Mouse (Mus musculus): Measurements from ENCODE around the gene Nfatc3. TPM values are rescaled to one million over a fixed set of nuclear protein-coding genes. Genes with fewer than 3 reads are reported as not detected.

The Nfatc3 gene
- polyA plus RNA-seq, 2 experiments: 2.6 to 10.2 TPM

DNA sequence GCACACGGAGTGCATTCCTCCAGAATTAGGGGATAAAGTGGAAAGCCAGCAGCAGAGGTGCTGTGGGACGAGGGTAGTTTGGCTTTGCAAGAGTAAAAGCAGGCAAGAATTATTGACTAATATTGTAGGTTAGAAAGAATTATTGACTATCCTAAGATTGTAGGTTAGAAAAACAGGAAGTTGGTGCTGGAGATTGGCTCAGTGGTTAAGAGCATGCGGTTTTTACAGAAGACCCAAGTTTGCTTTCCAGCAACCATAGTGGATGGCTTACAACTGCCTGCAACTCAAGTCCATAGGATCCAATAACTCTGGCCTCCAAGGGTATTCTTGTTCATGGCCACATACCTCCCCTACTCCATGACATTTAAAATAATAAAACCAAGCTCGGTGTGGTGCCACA is 87.4 kb downstream of the Nfatc3 start:
- Histone ChIP-seq H3K4me3 (ENCODE audit: insufficient read depth in 1 of 2, low read depth in 2 of 2, low read length in 2 of 2) (no peak overlapping the region), H3K4me1 (replicated peaks; ENCODE audit: control insufficient read depth in 2 of 2, insufficient read depth in 2 of 2, low read length in 1 of 2) (peaks cover 6 to 11% of the 10 kb centered on the region in 2 experiments; a peak in 3 of 4 replicates), H3K27me3 (ENCODE audit: control insufficient read depth, insufficient read depth, low read length) (no peaks in the 10 kb centered on the region), H3K9ac (replicated peaks) (no peak overlapping the region), H3K4me2 (ENCODE audit: low read depth) (no peak overlapping the region), H3K9me3 (ENCODE audit: control insufficient read depth, low read length) (no peaks in the 10 kb centered on the region), H3K36me3 (replicated peaks; ENCODE audit: control insufficient read depth, insufficient read depth, low read depth) (no peaks in the 10 kb centered on the region), H3K27ac (no peak overlapping the region)
- DNase-seq (ENCODE audit: low read depth in 3 of 3, low spot score in 3 of 3) (no peak), ATAC-seq (ENCODE audit: insufficient read depth) (no peak)
- TF ChIP-seq EP300 (IDR thresholded peaks at IDR 0.05; ENCODE audit: low read depth): no peak
- TF ChIP-seq CTCF (IDR thresholded peaks at IDR 0.05; ENCODE audit: low read depth): no peak
- WGBS (ENCODE audit: insufficient replicate concordance): 53% methylated on average over 4 of the region's 4 CpGs

DNA sequence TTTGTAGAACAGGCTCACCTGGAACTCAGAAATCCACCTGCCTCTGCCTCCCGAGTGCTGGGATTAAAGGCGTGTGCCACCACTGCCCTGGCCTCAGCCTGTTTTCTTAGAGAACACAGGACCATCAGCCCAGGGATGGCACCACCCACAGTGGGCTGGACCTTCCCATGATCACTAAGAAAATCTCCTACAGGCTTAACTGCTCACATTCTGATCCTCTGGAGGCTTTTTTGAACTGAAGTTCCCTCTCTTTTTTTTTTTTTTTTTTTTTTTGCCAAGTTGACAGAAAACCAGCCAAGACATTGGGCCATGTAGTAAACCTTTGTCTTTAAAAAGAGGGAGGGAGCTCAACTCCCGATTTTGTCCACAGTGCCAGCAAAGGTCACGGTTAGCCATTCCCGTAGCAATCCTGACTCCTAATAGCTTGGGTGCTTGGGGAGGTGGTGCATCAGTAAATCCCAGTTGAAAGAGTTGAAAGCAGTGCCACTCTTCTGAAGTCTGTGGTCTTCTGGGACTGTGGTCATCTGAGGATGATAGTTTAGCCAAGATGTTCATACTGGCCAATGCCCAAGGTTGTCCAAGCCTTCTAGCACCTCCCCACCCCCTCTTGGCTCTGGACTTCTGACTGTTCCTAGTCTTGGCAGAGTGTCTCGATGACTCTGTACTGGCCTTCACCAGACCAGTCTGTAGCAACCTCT is 89.4 kb downstream of the Nfatc3 start:
- Histone ChIP-seq H3K36me3 (replicated peaks; ENCODE audit: control insufficient read depth, insufficient read depth, low read depth) (no peaks in the 10 kb centered on the region), H3K9me3 (ENCODE audit: control insufficient read depth, low read length) (no peaks in the 10 kb centered on the region), H3K9ac (replicated peaks) (no peak overlapping the region), H3K4me2 (ENCODE audit: low read depth) (no peak overlapping the region), H3K27me3 (ENCODE audit: control insufficient read depth, insufficient read depth, low read length) (no peaks in the 10 kb centered on the region), H3K4me1 (replicated peaks; ENCODE audit: control insufficient read depth in 2 of 2, insufficient read depth in 2 of 2, low read length in 1 of 2) (peaks cover 6 to 13% of the 10 kb centered on the region in 2 experiments; a peak in 3 of 4 replicates), H3K4me3 (ENCODE audit: insufficient read depth in 1 of 2, low read depth in 2 of 2, low read length in 2 of 2) (no peak overlapping the region), H3K27ac (no peak overlapping the region)
- WGBS (ENCODE audit: insufficient replicate concordance): 66% methylated on average over 6 of the region's 6 CpGs
- TF ChIP-seq EP300 (IDR thresholded peaks at IDR 0.05; ENCODE audit: low read depth) (no peak), CTCF (IDR thresholded peaks at IDR 0.05; ENCODE audit: low read depth) (no peak)
- no peak for DNase-seq (ENCODE audit: low read depth in 3 of 3, low spot score in 3 of 3)
- no peak for ATAC-seq (ENCODE audit: insufficient read depth)

DNA sequence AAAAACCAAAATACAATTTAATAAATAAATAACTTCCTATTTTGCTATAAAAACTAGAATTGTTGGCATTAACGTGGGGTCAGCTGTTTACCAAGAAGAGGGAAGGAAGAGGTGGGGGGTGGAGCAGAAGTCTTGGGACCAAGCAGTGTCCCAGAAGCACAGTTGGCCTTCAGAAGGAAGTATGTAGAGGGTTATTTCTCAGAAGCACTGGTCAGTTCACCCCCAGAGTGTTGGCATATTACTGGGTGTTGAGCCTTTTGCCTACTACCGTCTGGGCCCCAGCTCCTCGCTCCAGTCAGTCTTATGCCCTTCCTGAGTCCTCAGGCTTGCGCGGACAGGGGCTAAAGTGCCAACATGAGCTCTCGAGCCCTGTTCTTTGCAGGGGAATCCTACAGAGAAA is 90.4 kb downstream of the Nfatc3 start:
- H3K9ac ChIP-seq (replicated peaks): no peak overlapping the region
- H3K4me3 ChIP-seq (ENCODE audit: insufficient read depth in 1 of 2, low read depth in 2 of 2, low read length in 2 of 2): no peak overlapping the region
- H3K36me3 ChIP-seq (replicated peaks; ENCODE audit: control insufficient read depth, insufficient read depth, low read depth): no peaks in the 10 kb centered on the region
- DNase-seq (ENCODE audit: low read depth in 3 of 3, low spot score in 3 of 3) (no peak), ATAC-seq (ENCODE audit: insufficient read depth) (no peak)
- no peaks in the 10 kb centered on the region for H3K27me3 ChIP-seq (ENCODE audit: control insufficient read depth, insufficient read depth, low read length)
- no peak overlapping the region for H3K27ac ChIP-seq
- no peak overlapping the region for H3K4me2 ChIP-seq (ENCODE audit: low read depth)
- no peaks in the 10 kb centered on the region for H3K9me3 ChIP-seq (ENCODE audit: control insufficient read depth, low read length)
- TF ChIP-seq EP300 (IDR thresholded peaks at IDR 0.05; ENCODE audit: low read depth): no peak
- no peak for TF ChIP-seq CTCF (IDR thresholded peaks at IDR 0.05; ENCODE audit: low read depth)
- WGBS (ENCODE audit: insufficient replicate concordance): 76% methylated on average over 6 of the region's 6 CpGs
- peaks cover 6 to 20% of the 10 kb centered on the region in 2 experiments; a peak in 3 of 4 replicates for H3K4me1 ChIP-seq (replicated peaks; ENCODE audit: control insufficient read depth in 2 of 2, insufficient read depth in 2 of 2, low read length in 1 of 2)

DNA sequence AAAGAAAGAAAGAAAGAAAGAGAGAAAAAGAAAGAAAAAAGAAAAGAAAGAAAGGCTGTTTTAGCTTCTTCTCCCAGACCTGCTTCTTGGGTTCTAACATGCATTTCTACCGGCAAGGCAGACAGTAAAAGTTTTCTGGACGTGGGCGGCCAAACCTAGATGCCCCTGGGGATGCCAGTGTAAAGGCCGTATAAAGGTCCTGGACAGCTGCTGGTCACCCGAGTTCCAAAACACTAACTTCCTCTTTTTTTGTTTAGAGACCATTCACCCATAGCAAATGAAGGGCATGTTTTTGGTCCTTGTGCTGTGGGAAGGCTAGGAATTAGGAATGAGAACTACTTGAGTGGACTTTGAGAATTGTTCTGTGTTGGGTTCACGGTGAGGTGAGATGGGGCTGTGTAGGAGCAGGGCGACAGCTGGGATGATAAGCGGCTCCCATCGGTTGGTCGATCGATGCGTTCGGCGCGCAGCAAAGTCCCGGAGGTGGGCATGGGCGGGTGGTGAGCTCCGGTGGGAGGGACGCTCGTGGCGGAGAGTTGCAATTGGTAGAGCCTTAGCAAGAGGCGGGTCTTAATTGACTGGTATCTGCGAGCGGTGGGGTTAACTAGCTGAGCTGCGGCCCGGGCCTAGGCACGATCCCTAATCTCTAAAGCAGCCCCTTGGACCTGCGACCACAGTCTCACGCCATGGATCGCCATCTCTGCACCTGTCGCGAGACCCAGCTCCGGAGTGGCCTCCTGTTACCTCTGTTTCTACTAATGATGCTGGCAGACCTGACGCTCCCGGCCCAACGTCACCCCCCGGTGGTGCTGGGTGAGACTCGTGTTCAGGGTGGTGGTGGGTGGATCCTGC is 91.4 kb downstream of the Nfatc3 start, which contains the start of gene Pla2g15:
Gene Pla2g15 (plus strand): TSS at position 599 of the 852 bp plus-strand sequence.
- peak; percentile 98 for ATAC-seq (ENCODE audit: insufficient read depth)
- TF ChIP-seq EP300 (IDR thresholded peaks at IDR 0.05; ENCODE audit: low read depth): no peak
- TF ChIP-seq CTCF (IDR thresholded peaks at IDR 0.05; ENCODE audit: low read depth): no peak
- Histone ChIP-seq H3K27me3 (ENCODE audit: control insufficient read depth, insufficient read depth, low read length) (no peaks in the 10 kb centered on the region), H3K36me3 (replicated peaks; ENCODE audit: control insufficient read depth, insufficient read depth, low read depth) (no peaks in the 10 kb centered on the region), H3K9me3 (ENCODE audit: control insufficient read depth, low read length) (no peaks in the 10 kb centered on the region), H3K4me3 (ENCODE audit: insufficient read depth in 1 of 2, low read depth in 2 of 2, low read length in 2 of 2) (peak within 1 kb of the TSS; percentile 71 to 82), H3K4me2 (ENCODE audit: low read depth) (peak within 1 kb of the TSS; percentile 70), H3K9ac (replicated peaks) (peak within 1 kb of the TSS; percentile 65), H3K27ac (peak within 1 kb of the TSS; percentile 55), H3K4me1 (replicated peaks; ENCODE audit: control insufficient read depth in 2 of 2, insufficient read depth in 2 of 2, low read length in 1 of 2) (peaks cover 6 to 20% of the 10 kb centered on the region in 2 experiments; a peak in 3 of 4 replicates)
- WGBS (ENCODE audit: insufficient replicate concordance): under 1% methylated on average over 38 of the region's 38 CpGs
- peak; percentile 86 to 88 (median 87) for DNase-seq (ENCODE audit: low read depth in 3 of 3, low spot score in 3 of 3)

DNA sequence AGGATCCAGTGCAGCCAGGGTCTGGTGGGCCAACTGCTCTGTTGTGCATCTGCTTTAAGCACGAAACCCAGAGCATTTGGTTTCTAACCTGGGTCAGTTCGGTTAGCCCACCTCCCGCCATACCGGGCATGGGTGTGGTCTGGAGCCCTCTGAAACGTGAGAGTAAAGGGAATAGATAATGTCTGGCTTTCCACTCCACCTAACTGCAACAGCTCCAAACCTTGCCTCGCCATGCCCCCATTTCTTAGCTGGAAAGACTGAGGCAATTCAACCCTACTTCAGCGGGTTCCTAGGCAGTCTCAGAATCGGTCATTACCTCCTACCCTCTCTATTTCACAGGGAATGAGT is 92.0 kb downstream of the Nfatc3 start:
- Histone ChIP-seq H3K27ac (no peak overlapping the region), H3K4me2 (ENCODE audit: low read depth) (peak overlapping the region; percentile 70), H3K27me3 (ENCODE audit: control insufficient read depth, insufficient read depth, low read length) (no peaks in the 10 kb centered on the region), H3K4me1 (replicated peaks; ENCODE audit: control insufficient read depth in 2 of 2, insufficient read depth in 2 of 2, low read length in 1 of 2) (peaks cover 6 to 19% of the 10 kb centered on the region in 2 experiments; a peak in 3 of 4 replicates), H3K4me3 (ENCODE audit: insufficient read depth in 1 of 2, low read depth in 2 of 2, low read length in 2 of 2) (peak overlapping the region; percentile 71 to 82), H3K9ac (replicated peaks) (peak overlapping the region; percentile 65), H3K9me3 (ENCODE audit: control insufficient read depth, low read length) (no peaks in the 10 kb centered on the region), H3K36me3 (replicated peaks; ENCODE audit: control insufficient read depth, insufficient read depth, low read depth) (no peaks in the 10 kb centered on the region)
- no peak for DNase-seq (ENCODE audit: low read depth in 3 of 3, low spot score in 3 of 3)
- WGBS (ENCODE audit: insufficient replicate concordance): 12% methylated on average over 8 of the region's 8 CpGs
- ATAC-seq (ENCODE audit: insufficient read depth): peak; percentile 53
- no peak for TF ChIP-seq EP300 (IDR thresholded peaks at IDR 0.05; ENCODE audit: low read depth)
- no peak for TF ChIP-seq CTCF (IDR thresholded peaks at IDR 0.05; ENCODE audit: low read depth)

Data from liver, embryonic 14.5 days (tissue).